Mouse (Mus musculus): ENCODE measurements around the gene Atg9b.

The Atg9b gene

DNA sequence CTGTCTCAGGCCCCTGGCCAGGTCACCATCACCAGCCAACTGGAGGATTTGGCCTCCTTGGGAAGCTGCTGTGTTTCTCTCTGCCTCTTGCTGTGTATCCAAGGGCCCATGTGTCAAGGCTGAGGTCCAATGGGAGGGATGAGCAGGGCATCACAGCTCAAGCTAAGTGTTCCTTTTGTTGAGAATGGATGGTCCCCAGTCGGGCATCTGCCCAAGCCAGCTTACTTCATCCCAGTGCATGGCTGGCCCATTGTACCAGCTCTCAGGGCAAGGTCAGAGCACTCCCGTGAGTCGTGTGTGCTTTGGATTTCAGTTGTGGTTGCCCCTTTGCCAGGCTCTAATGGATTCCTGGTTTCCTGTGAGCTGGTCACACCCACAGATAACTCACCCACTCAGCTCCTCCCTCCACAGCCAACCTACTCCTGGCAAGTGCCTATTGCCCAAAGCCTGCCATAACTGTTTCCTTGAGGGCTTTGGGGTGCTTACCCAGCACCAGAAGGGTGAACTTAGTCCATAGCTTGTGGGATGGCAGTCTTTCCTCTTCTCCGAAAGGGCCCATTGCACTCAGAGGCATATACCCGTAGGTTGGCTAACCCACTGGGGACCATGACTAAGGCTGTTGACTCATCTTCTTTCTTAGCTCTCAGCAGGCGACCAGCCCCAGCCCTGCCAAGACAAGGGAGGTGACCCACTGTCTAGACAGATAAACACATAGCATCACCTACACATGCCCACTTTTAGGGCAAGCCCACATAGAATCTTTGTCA lies 12.8 kb upstream of the Atg9b start:
- no peak for DNase-seq

DNA sequence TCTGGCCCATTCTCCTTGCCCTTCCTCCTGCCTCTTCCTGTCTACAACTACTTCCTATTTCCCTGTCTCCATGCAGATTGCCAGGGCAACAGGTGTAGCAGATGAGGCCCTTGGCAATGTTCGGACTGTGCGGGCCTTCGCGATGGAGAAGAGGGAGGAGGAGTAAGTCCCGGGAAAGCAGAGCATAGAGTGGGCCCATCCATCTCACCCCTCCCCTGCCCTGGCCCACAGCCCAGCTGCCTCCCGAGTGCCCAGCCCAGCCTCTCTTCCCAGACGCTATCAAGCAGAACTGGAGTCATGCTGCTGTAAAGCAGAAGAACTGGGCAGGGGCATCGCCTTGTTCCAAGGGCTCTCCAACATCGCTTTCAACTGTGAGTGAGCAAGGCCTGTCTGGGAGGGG lies 10.0 kb upstream of the Atg9b start:
- no peak for DNase-seq

DNA sequence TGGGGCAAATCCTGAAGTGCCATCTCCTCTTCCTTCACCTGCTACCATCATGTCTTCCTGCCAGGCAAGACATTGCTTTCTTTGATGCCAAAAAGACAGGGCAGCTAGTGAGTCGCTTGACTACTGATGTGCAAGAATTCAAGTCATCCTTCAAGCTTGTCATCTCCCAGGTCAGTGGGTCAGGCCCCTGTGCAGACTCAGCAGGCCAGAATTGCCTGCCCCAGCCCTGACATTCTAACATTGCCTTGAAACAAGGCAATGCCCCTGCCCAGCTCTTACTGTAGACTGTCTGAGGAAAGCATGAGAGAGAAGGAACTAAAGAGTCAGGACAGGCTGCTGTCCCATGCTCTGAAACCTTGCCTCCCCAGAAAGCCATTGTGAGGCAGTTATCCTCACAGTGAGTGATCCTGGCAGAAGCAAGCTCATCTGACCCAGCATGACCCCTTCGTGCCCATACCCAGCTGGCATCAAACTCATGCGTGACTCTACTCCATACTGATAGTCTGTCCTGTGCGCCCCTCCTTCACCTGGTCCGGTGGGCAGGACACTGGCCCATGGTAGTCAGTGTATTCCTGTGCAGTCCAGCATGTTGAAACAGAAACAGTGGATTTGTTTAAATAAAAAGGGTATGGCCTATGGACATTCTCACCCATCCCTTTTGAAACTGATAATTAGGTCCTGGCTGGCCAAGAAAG lies 9.1 kb upstream of the Atg9b start:
- DNase-seq, result no peak

DNA sequence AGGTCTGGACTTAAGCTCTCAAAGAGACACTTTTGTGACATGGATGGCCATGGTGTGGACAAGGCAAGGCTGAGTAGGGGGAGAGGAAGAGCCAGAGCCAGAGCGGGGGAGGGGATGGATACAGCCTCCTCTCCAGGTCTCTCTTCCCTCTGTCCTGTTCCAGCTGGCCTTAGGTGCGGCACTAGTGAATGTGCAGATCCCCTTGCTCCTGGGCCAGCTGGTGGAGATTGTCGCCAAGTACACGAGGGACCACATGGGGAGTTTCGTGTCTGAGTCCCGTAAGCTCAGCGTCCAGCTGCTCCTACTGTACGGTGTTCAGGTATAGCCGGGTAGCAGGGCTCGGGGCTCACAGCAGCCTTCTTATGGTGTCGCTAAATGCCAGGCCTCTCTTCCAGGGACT lies 8.4 kb upstream of the Atg9b start:
- DNase-seq, result no peak

DNA sequence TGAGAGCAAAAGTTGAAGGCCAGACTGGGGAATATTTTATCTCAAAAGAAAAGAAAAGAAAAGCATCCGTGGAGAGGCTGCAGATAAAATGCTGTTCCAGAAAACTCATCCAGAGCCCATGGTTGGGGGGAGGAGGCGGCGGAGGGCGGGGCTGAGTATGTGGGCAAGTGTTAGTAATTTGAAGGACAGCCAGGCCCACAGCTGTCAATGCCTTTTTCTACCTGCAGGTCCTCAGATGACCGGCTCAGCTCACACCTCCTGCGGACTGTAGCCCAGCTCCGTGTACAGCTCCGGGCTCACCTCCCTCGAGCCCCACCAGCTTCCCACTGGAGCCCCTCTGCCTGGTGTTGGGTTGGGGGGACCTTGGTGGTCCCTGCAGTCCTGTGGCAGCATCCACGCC lies 7.7 kb upstream of the Atg9b start:
- DNase-seq, result no peak

DNA sequence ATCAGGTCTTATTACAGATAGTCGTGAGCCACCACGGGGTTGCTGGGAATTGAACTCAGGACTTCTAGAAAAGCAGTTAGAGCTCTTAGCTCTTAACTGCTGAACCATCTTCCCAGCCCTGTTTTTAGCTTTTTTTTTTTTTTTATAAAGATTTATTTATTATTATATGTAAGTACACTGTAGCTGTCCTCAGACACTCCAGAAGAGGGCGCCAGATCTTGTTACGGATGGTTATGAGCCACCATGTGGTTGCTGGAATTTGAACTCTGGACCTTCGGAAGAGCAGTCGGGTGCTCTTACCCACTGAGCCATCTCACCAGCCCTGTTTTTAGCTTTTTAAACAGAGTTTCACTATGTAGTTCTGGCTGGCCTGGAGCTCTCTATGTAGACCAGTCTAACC lies 4.3 kb upstream of the Atg9b start:
- peak in 1 of 2 experiments; percentile 25 for DNase-seq

DNA sequence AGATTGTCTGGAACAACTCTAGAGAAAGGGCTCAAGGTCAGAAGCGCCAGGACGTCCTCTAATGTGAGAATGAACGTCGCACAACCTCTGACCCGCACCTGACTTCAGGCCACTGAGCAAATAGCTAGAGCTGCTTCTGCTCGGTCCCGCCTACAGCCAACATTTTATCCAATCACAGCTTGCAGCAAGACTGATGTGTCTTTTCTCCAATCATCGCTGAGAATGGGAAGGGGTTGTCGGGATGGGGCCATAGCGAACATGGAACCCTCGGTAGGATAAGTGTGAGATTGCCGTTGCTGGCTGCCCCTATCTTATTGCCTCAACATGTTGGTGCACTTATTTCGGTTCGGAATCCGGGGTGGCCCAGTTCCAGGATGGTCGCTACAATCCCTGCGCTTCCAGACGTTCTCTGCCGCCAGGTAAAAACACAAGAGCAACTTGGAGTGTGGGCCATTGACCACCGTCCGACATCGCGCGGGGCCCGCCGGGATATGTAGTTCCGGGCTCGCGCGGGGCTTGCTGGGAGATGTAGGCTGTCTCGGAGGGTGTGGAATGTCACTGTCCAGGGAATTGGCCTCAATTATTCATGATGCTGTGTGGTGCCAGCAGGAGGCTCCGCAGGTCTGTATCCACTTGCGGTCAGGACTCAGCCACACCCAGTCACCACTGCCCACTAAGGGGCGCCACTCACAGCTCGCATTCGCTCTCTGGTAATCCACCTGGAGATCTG lies 2.4 kb upstream of the Atg9b start:
- peak; percentile 97 to 98 for DNase-seq

DNA sequence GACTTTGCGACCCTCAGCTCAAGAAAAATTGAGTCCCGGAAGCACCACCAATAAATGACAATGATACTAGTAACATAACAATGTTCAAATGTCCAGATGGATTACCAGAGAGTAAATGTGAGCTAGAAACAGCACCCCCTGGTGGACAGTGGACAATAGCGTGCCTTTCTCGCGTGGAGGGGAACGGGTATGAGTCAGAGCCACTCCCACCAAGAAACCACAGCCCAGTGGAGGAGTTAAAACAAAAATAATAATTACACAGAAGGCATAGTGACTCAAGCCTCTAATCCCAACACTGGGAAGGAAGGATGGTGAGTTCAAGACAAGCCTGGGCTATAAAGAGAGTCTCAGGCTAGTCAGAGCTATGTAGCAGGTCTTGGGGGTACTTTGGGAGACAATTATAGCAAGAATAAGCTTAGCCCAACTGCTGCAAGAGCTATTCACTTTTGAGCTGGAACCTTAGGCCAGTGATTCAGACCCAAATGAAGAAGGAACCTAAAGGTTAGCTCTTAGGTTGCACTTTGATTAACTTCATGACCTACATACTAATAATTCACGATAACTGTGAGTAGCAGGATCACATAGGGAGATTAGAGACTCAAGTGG lies 1.6 kb upstream of the Atg9b start, which contains the start of gene Abcb8:
Gene Abcb8, plus strand, starts transcription at position 272 of the 606 bp plus-strand sequence.
- peak; percentile 85 to 92 for DNase-seq

DNA sequence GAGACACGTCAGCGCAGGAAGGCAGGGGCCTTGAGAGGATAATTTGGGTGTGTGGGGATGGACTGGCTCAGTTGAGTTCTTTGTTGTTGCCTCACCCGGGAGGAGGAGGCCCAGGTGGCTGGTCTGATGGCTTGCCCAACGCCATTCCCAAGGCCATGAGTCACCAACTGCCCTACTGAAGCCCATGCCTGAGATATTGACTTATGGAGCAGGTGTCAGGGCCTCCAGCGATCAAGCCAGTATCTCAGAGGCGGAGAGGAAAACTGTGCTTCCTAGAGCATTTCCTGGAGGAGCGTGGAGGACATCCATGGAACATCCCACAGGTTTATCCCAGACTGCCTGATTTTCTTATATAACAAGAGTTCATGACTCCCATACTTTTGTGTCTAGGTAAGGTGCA lies 781 bp upstream of the Atg9b start:
- no peak for DNase-seq

DNA sequence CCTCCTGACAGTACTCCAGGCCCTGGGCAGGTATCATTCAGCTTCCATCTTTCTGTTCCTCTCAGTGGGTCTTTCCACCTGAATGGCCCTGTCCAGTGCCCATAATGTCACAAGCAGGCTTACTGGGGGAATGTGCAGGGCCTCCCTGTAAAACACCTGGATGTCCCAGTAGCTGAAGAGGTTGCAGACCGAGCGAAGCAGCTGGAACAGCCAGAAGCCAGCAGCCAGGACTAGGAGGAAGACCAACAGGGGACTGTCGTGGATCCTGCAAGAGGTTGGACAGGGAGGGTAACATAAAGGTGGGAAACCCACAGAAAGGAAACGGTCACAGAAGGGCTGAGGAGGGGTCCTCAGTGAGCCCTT lies 2.3 kb downstream of the Atg9b start:
- DNase-seq, result no peak

DNA sequence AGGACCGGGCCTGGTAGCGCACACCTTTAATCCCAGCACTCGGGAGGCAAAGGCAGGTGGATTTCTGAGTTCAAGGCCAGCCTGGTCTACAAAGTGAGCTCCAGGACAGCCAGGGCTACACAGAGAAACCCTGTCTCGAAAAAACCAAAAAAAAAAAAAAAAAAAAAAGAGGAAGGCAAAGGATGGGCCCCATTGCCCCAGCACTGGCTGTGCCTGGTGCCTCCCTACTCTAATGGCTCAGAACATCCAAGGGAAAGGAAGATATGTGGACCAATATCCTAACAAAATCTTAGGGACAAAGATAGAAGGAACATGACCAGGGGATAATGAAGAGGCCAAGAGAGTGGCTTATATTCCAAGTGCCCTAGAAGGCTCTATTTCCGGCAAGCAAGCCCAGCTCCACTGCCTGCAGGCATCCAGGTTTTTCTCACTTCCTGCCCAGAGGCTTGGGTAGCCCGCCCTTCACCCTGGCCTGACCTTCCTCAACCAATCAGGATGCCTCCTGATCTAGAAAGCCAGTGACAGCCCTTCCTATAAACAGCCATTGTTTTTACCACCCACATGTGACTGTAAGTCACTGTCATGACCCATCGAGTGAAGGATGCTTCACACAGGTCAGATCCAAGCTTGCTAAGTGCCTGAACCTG lies 2.8 kb downstream of the Atg9b start:
- peak; percentile 43 to 46 for DNase-seq

DNA sequence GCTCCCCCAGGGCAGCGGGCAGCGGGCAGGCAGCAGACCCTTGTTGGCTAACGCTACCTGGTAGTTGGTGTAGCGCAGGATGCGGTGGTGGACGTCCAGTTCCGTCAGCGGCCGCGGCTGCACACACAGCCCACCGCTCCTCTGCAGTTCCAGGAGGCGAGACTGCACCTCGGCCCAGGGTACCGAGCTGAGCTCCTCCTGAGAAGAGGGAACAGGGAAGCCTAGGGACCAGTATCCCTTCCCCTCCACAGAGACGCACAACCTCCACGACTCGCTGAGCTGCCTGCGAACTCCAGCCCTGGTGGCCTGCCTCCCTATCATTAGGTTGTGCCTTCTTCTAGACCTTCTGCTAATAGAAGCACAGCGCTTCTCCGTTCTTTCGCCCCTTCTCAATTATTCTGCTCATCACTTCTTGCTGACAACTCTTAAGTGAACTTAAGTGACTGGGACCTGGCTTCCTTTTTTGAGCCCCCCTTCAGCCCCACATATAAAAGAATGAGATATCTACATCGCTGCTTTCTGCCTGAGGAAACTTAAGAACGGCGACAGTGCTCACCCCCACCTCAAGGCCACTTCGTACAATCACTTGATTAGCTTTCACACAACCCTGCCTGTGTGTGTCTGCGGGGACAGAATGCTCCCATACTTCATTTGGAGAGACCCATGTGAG lies 3.6 kb downstream of the Atg9b start:
- DNase-seq, result no peak

DNA sequence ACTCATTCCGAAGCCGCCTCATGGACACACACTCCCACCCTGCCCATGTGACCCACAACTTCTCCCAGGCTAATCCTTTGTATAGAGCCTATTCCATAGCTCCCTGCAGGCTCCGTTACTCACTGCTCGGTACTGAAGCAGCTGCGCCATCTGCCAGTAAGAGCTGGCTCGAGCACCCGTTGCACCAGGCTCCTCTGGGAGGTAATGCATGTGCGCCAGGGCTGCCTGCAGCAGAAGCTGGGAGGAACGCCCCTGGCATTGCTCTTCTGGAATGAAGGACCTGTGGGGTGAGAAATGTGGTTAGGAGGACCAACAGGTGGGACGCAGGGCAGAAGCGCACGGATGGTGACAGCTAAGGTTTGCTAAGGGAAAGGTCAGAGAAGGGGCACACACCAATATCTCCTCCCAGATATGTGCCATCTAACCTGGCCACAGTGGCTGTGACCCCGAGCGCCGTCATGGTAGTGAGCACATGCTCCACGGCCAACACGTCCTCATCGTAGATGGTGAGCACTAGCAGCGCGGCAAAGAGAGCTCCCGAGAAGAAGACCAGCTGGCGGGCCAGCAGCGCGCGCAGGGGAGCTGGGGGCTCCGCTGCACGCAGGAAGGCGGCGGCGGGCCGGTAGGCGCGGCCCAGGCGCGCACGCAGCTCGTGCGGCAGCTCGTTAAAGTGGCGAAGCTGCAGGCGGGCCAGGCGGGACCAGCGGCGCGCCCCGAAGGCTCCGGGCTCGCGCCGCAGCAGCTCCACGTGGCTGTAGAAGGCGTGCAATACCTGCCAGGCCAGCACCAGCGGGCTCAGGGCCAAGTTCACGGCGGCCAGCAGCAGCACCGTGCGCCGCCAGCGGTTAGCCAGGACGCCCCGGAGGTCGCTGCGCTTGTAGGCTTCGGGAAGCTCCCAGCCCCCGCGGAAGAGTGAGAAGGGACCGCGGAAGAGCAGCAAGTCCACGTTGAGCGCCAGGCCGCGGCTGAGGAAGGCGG lies 4.4 kb downstream of the Atg9b start:
- peak; percentile 86 to 93 for DNase-seq

DNA sequence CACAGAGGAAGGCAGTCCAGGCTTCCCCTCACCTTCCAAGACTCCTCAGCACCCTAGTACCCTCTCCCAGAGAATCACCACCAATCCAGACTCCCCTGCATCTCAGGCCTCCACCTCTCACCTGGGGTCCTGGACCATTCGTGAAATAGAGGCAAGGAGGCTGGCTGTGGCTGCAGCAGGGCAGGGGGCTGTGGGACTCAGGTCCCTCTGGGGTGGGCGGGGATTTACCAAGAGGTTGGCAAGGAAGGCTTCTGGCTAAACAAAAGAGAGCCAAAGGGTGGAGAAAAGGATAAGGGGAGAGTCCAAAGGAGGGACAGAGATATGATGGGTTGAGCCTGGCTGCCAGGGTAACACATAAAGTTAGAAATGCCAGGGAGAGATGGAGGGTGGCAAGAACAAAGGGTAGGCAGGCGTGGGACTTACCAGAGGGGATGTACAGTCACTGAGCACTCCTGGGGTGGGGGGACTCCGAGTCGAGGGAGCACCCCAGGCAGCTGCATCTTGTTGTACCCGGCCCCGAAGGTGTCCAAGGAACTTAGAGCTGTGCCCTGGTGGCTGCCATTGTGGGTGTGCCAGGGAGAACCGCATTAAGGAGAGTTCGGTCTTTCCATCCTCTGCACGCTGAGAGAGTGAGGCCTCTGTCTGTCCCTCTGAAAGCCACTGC lies 5.9 kb downstream of the Atg9b start:
- DNase-seq, result no peak

DNA sequence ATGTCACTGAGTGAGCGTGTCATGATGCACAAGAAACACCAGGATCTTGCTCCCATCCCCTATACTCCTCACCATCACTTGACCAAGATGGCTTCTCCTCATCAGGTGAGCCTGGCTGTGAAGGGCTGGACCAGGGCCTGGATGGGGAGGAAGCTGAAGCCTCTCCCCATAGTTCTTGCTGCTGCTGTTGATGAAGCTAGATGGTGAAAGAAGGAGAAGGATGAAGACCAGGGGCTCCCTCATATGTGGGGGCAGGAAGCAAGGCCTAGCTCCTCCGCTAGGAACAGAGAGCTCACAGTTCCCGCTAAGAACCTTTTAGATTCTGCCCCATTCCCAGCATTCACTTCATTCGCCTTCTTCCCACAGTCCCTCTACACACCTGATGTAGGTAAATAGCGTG lies 6.6 kb downstream of the Atg9b start:
- no peak for DNase-seq

DNA sequence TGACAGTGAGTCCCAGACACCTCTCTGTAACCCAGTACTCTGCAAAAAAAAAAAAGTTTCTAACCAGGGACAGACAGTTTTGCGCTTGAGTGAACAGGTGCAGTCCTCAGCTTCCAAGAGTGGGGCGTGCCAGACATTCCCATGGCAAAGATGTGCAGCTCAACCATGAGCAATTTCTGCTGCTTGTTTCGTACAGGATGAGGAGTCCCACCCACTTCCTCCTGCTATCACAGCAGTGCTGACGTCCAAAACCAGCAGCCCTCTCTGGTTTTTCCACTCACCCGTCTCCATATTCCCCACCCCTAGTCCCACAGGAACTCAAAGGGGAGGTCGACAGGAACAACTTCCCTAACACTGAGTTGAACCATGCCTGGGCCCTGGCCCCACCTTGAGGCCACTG lies 7.5 kb downstream of the Atg9b start:
- DNase-seq, result peak; percentile 67 to 77

DNA sequence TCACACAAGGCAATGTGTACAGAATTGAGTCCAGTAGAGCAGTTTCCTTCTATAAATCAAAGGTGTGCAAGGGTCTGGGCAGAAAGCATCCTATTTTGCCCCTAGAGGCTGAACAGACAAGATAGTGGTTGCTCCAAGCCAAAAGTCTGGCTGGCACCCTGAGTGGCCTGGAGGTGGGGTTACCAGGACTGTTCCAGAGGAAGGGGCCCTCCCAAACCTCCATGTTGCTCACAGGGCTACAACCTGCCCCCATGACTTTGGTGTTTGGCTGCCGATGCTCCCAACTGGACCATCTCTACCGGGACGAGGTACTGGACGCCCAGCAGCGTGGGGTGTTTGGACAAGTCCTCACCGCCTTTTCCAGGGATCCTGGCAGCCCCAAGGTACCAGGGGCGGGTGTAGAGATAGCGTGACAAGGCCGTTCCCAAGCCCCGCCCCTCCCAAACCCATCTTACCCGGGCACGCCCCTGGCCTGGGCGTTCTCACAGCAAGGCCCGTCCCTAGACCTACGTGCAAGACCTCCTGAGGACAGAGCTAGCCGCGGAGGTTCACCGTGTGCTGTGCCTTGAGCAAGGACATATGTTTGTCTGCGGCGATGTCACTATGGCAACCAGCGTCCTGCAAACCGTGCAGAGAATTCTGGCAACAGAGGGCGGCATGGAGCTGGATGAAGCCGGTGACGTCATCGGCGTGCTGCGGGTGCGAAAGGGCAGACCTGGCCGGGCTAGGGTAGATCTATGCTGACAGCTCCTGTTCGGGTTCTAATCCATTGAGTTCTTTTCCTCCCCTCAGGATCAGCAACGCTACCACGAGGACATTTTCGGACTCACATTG lies 8.7 kb downstream of the Atg9b start:
- DNase-seq, result peak; percentile 91 to 93

DNA sequence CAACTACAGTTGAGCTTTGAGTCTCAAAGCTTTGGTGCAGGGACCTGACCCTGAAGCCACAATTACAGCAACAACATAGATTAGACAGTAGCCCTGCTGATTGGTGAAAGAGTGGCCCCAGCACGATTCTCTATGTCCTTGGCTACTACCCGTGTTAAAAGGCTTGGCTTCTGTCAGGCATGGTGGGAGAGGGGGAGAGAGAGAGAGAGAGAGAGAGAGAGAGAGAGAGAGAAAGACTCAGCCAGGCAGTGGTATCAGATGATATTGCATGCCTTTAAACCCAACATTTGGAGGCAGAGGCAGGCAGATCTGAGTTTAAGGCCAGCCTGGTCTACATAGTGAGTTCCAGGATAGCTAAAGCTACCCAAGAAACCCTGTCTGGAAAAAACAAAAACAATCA lies 10.0 kb downstream of the Atg9b start:
- DNase-seq, result no peak

DNA sequence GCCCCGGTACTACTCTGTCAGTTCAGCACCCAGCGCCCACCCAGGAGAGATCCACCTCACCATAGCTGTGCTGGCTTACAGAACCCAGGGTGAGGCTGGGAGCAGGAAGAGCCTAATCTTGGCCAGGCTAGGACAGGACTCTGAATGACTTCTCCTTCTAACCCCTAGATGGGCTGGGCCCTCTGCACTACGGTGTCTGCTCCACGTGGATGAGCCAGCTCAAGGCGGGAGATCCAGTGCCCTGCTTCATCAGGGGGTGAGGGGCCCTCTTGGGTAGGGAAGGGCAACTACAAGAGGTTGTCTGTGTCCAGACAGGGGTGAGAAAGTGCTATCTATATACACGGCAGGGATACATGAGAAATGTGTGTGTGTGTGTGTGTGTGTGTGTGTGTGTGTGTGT lies 10.5 kb downstream of the Atg9b start:
- no peak for DNase-seq

DNA sequence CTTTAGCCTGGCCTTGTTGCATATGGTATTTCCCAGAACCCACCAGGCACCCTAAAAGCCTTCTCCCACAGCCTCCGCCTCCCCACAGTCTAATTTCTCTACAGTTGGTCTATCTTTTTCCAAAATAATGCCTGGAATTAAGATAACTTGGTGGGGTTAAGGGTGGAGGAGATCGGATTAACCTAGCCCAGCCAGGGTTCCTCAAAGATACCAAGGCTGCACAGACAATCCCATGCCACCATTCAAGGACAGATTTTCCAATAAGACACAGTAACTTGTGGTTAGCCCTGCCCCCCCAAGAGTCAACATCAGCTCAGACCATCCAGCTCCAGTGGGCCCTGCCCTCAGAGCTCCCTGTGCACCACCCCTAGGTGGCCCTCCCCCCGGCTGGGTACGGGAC lies 11.4 kb downstream of the Atg9b start:
- no peak for DNase-seq
